21 mouse cellular contexts compared by ENCODE assay signal in genomic region chr19:18597772-18598171, GRCm38 (mm10). TPM values are rescaled to one million over a fixed set of nuclear protein-coding genes. Genes with fewer than 3 reads are reported as not detected.
DNase-seq lines count a peak whose midpoint lies in the region; ATAC-seq and TF ChIP-seq lines count a peak whose summit lies in the region.
"Had no signal": no experiment of that assay in that cellular context is flagged by ENCODE, and none has a peak within 500 bp of the region (broad histone marks: within the 10 kb centered on the region; RNA-seq: fewer than 3 reads in every experiment).

No protein-coding gene starts in this region.

- ATAC-seq in midbrain, postnatal 0 days (ENCODE audit: low FRiP score): no peak
- ATAC-seq: forebrain, embryonic 15.5 days had no signal

- H3K27me3 ChIP-seq in midbrain, postnatal 0 days (ENCODE audit: insufficient read depth, low read length): no peaks in the 10 kb centered on the region
- H3K27me3 ChIP-seq in midbrain, embryonic 10.5 days (ENCODE audit: low read depth, poor library complexity, severe bottlenecking): no peaks in the 10 kb centered on the region
- H3K27me3 ChIP-seq: forebrain, embryonic 15.5 days; hindbrain, embryonic 15.5 days had no signal

- no peak overlapping the region for H3K4me2 ChIP-seq in midbrain, postnatal 0 days (ENCODE audit: low read depth, low read length, poor library complexity, severe bottlenecking)
- H3K4me2 ChIP-seq: forebrain, embryonic 15.5 days; hindbrain, embryonic 15.5 days had no signal

- no peaks in the 10 kb centered on the region for H3K9me3 ChIP-seq in midbrain, postnatal 0 days (ENCODE audit: low read length)
- H3K9me3 ChIP-seq in midbrain, embryonic 10.5 days (replicated peaks): no peaks in the 10 kb centered on the region
- H3K9me3 ChIP-seq: embryonic facial prominence, embryonic 10.5 days; forebrain, embryonic 10.5 days; forebrain, embryonic 15.5 days; heart, embryonic 10.5 days; hindbrain, embryonic 15.5 days had no signal

- no peak for TF ChIP-seq CTCF in midbrain, postnatal 0 days (IDR thresholded peaks at IDR 0.05)

- H3K4me1 ChIP-seq in midbrain, postnatal 0 days (ENCODE audit: insufficient read depth, low read length): no peaks in the 10 kb centered on the region
- H3K4me1 ChIP-seq in midbrain, embryonic 10.5 days: peaks cover 6% of the 10 kb centered on the region; the same call in 1 of the 2 replicates
- H3K4me1 ChIP-seq: forebrain, embryonic 15.5 days; hindbrain, embryonic 15.5 days had no signal

- H3K9ac ChIP-seq in midbrain, postnatal 0 days (replicated peaks; ENCODE audit: low read length, poor library complexity, severe bottlenecking): no peak overlapping the region
- H3K9ac ChIP-seq: forebrain, embryonic 15.5 days; hindbrain, embryonic 15.5 days had no signal

- DNase-seq in heart, adult 11 months: peak; percentile 64
- DNase-seq in heart, postnatal 14 days: no peak
- DNase-seq in midbrain, postnatal 0 days (ENCODE audit: low spot score): peak; percentile 55
- DNase-seq in midbrain, embryonic 10.5 days (ENCODE audit: low spot score): no peak
- peak; percentile 28 for DNase-seq in brain, adult 2 months (ENCODE audit: low read depth, low spot score)
- DNase-seq in kidney, postnatal 36 days: no peak
- DNase-seq in kidney, postnatal 10 days: no peak
- DNase-seq: adrenal gland, adult 8-10 months; adrenal gland, postnatal 36 days; cerebellum, adult 11-12 months; cerebellum, adult 9-10 months; cerebellum, postnatal 36 days; gastrocnemius, postnatal 36 days; heart, adult 18-20 months; heart, postnatal 10 days had no signal

- intact Hi-C loops in heart, postnatal 14 days (cut with DNase I): no loop called here

- no peak overlapping the region for H3K27ac ChIP-seq in midbrain, postnatal 0 days (ENCODE audit: low read depth, low read length)
- no peak overlapping the region for H3K27ac ChIP-seq in midbrain, embryonic 10.5 days (replicated peaks)
- H3K27ac ChIP-seq: embryonic facial prominence, embryonic 10.5 days; forebrain, embryonic 10.5 days; forebrain, embryonic 15.5 days; heart, embryonic 10.5 days had no signal

- WGBS in midbrain, postnatal 0 days: 82% methylated on average over 6 of the region's 6 CpGs
- 89% methylated on average over 6 of the region's 6 CpGs for WGBS in midbrain, embryonic 10.5 days

- H3K4me3 ChIP-seq in midbrain, postnatal 0 days (ENCODE audit: low read depth, low read length): no peak overlapping the region
- H3K4me3 ChIP-seq in midbrain, embryonic 10.5 days: no peak overlapping the region
- H3K4me3 ChIP-seq: embryonic facial prominence, embryonic 10.5 days; erythroblast, embryonic 14.5 days; forebrain, embryonic 10.5 days; forebrain, embryonic 15.5 days; heart, embryonic 10.5 days; hindbrain, embryonic 15.5 days had no signal

- no peaks in the 10 kb centered on the region for H3K36me3 ChIP-seq in midbrain, postnatal 0 days (ENCODE audit: insufficient read depth, low read length)
- no peaks in the 10 kb centered on the region for H3K36me3 ChIP-seq in midbrain, embryonic 10.5 days
- H3K36me3 ChIP-seq: embryonic facial prominence, embryonic 10.5 days; forebrain, embryonic 10.5 days; forebrain, embryonic 15.5 days; hindbrain, embryonic 15.5 days had no signal

RNA-seq across cellular contexts. Expression of gene Ostf1, which starts 33.9 kb away (rescaled TPM):
- total RNA-seq in heart, postnatal 14 days (2021): 10 to 100 TPM; 46.5 to 52.2 TPM
- 17.7 and 22.7 TPM in 2 replicates for total RNA-seq in midbrain, postnatal 0 days (2014; rRNA removed)
- polyA plus RNA-seq in midbrain, postnatal 0 days (2015; fragmentation: Nextera tagmentation; extraction: Ambion mirVana): 32.8 and 37.6 TPM in 2 replicates
- 47.9 and 49.7 TPM in 2 replicates for polyA plus RNA-seq in midbrain, embryonic 10.5 days (2016; fragmentation: Nextera tagmentation; extraction: Ambion mirVana)

RNA-seq across cellular contexts. Expression of gene Nmrk1, which starts 34.0 kb away (rescaled TPM):
- 1 to 10 TPM; 3.9 to 4.0 TPM for total RNA-seq in heart, postnatal 14 days (2021)
- 3.4 and 3.9 TPM in 2 replicates for total RNA-seq in midbrain, postnatal 0 days (2014; rRNA removed)
- polyA plus RNA-seq in midbrain, postnatal 0 days (2015; fragmentation: Nextera tagmentation; extraction: Ambion mirVana): 3.9 and 4.3 TPM in 2 replicates
- 6.6 and 7.2 TPM in 2 replicates for polyA plus RNA-seq in midbrain, embryonic 10.5 days (2016; fragmentation: Nextera tagmentation; extraction: Ambion mirVana)
- polyA plus RNA-seq: erythroblast, embryonic 14.5 days had no signal

Comparison
In these comparisons a context has a peak if more than half of its experiments do, and no peak if none do; other contexts are left out.
1. DNase-seq: peak in heart, adult 11 months (single experiment), midbrain, postnatal 0 days (single experiment) and brain, adult 2 months (single experiment); none in heart, postnatal 14 days (0 of 2), midbrain, embryonic 10.5 days (single experiment), kidney, postnatal 36 days (0 of 2) and kidney, postnatal 10 days (single experiment).